Mouse (Mus musculus) hindbrain, embryonic 16.5 days (tissue): ENCODE data around the gene Gorasp1. TPM values are rescaled to one million over a fixed set of nuclear protein-coding genes. Genes with fewer than 3 reads are reported as not detected.
A peak's percentile ranks its signal among the peaks of the same experiment; 100 is the strongest.

Experiments
- ATAC-seq: fragments of 200-750 bp; cut with Nextera tagmentation; 2 replicates; pipeline ENCODE4 v1.8.0; 2017; ENCODE audit warnings: moderate TSS enrichment, moderate library complexity
- H3K27ac ChIP-seq: fragments of 300-500 bp; sonication (generic); 2 replicates; pipeline ENCODE4 v1.5.1; 2014; ENCODE audit warnings: low read depth, mild to moderate bottlenecking, control low read depth, low read length, moderate library complexity
- H3K27me3 ChIP-seq: fragments of 300-500 bp; sonication (generic); replicated peaks from 2 replicates; pipeline ENCODE4 v1.6.1; 2014; ENCODE audit warnings: low read length; ENCODE audit not compliant: control insufficient read depth, insufficient read depth
- H3K36me3 ChIP-seq: fragments of 300-500 bp; sonication (generic); 2 replicates; pipeline ENCODE4 v1.6.1; 2014; ENCODE audit warnings: mild to moderate bottlenecking, low read length, moderate library complexity, mixed read lengths; ENCODE audit not compliant: control insufficient read depth, insufficient read depth
- H3K4me1 ChIP-seq: fragments of 300-500 bp; sonication (generic); 2 replicates; pipeline ENCODE4 v1.6.1; 2014; ENCODE audit warnings: low read depth, low read length; ENCODE audit not compliant: control insufficient read depth, insufficient read depth
- H3K4me2 ChIP-seq: fragments of 300-500 bp; sonication (generic); 2 replicates; pipeline ENCODE4 v1.6.1; 2014; ENCODE audit warnings: mild to moderate bottlenecking, low read length, control low read depth, moderate library complexity
- H3K4me3 ChIP-seq: fragments of 300-500 bp; sonication (generic); 2 replicates; pipeline ENCODE4 v1.5.1; 2014; ENCODE audit warnings: mild to moderate bottlenecking, low read length, control low read depth, moderate library complexity
- H3K9ac ChIP-seq: fragments of 300-500 bp; sonication (generic); 2 replicates; pipeline ENCODE4 v1.6.1; 2014; ENCODE audit warnings: low read depth, mild to moderate bottlenecking, control low read depth, low read length, moderate library complexity
- H3K9me3 ChIP-seq: fragments of 300-500 bp; sonication (generic); 2 replicates; pipeline ENCODE4 v1.6.1; 2014; ENCODE audit warnings: mild to moderate bottlenecking, low read length, moderate library complexity; ENCODE audit not compliant: control insufficient read depth
- WGBS: fragments of 180-500 bp; shearing (Covaris S2); extraction: QIAGEN DNeasy Blood & Tissue Kit; methylation state at CpG from one replicate; pipeline ENCODE4 v1.1.7; 2014; 5-methylcytosine and 5-hydroxymethylcytosine counted together
- polyA plus RNA-seq: library from polyadenylated mRNA; unstranded; fragments of >200 nt; fragmentation: Nextera tagmentation; extraction: Ambion mirVana; gene quantifications from 2 replicates; pipeline ENCODE4 v1.2.1, GENCODE M21; 2015

Gorasp1 gene
- polyA plus RNA-seq, 1 experiment from 2014 or later = 33.1 TPM

- WGBS = 90% methylated on average over 5 of the region's 5 CpGs
- H3K9ac ChIP-seq = no peak overlapping the region
Measured at GRCm38 (mm10) chr9:119893881-119894280, 43.5 kb downstream of the Gorasp1 start.

GRCm38 (mm10) chr9:119890692-119891091 lies 46.7 kb downstream of the Gorasp1 start:
- no peaks in the 10 kb centered on the region for H3K9me3 ChIP-seq
- H3K36me3 ChIP-seq = no peaks in the 10 kb centered on the region
- ATAC-seq = no peak
- peaks cover 6% of the 10 kb centered on the region for H3K27me3 ChIP-seq
- no peak overlapping the region for H3K4me2 ChIP-seq
- H3K9ac ChIP-seq = no peak overlapping the region
- no peak overlapping the region for H3K27ac ChIP-seq
- peaks cover 6% of the 10 kb centered on the region for H3K4me1 ChIP-seq
- H3K4me3 ChIP-seq = no peak overlapping the region
- 40% methylated on average over 2 of the region's 2 CpGs for WGBS

More at GRCm38 (mm10) chr9:119893881-119894280, 43.5 kb downstream of the Gorasp1 start:
- no peak overlapping the region for H3K4me3 ChIP-seq
- peaks cover 6% of the 10 kb centered on the region for H3K27me3 ChIP-seq
- peaks cover 12% of the 10 kb centered on the region for H3K4me1 ChIP-seq
- no peak for ATAC-seq
- no peak overlapping the region for H3K4me2 ChIP-seq
- H3K36me3 ChIP-seq = no peaks in the 10 kb centered on the region
- H3K9me3 ChIP-seq = no peaks in the 10 kb centered on the region
- H3K27ac ChIP-seq = no peak overlapping the region

DNA sequence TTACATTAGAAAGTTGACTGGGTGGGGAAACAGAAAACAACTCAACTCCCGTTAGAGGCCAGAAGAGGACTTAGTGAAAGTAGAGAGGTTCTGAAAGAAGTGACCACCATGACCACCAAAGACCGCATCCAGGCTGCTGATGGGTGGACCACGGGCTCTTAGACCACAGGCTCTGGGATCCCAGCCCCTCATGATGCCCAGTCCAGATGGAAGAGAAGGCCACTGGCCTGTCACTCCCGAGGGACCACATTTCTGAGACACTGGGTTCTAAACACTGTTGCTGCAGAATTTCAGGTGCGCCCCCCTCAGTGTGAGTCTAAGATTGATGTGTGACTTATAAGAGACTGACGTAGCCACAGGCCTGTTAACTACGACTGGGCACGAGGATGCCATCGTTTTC lies 47.9 kb downstream of the Gorasp1 start:
- Histone ChIP-seq H3K4me2 (no peak overlapping the region), H3K4me3 (no peak overlapping the region), H3K4me1 (peaks cover 3% of the 10 kb centered on the region; the same call in 1 of the 2 replicates), H3K9me3 (no peaks in the 10 kb centered on the region), H3K36me3 (no peaks in the 10 kb centered on the region), H3K27ac (no peak overlapping the region), H3K27me3 (peaks cover 6% of the 10 kb centered on the region), H3K9ac (no peak overlapping the region)
- WGBS = 79% methylated on average over 9 of the region's 9 CpGs
- no peak for ATAC-seq

- H3K36me3 ChIP-seq = no peaks in the 10 kb centered on the region
- no peak overlapping the region for H3K9ac ChIP-seq
- H3K4me1 ChIP-seq = peaks cover 3% of the 10 kb centered on the region; the same call in 1 of the 2 replicates
- H3K9me3 ChIP-seq = no peaks in the 10 kb centered on the region
- H3K4me2 ChIP-seq = no peak overlapping the region
- H3K27me3 ChIP-seq = peaks cover 6% of the 10 kb centered on the region
- no peak overlapping the region for H3K4me3 ChIP-seq
- peak; percentile 63; the same call in 1 of the 2 replicates for ATAC-seq
- 29% methylated on average over 2 of the region's 2 CpGs for WGBS
- H3K27ac ChIP-seq = 0 out of 2 replicates have a peak overlapping the region, but pooled peaks have one; percentile 37
Measured at GRCm38 (mm10) chr9:119888843-119889246, 48.5 kb downstream of the Gorasp1 start.

DNA sequence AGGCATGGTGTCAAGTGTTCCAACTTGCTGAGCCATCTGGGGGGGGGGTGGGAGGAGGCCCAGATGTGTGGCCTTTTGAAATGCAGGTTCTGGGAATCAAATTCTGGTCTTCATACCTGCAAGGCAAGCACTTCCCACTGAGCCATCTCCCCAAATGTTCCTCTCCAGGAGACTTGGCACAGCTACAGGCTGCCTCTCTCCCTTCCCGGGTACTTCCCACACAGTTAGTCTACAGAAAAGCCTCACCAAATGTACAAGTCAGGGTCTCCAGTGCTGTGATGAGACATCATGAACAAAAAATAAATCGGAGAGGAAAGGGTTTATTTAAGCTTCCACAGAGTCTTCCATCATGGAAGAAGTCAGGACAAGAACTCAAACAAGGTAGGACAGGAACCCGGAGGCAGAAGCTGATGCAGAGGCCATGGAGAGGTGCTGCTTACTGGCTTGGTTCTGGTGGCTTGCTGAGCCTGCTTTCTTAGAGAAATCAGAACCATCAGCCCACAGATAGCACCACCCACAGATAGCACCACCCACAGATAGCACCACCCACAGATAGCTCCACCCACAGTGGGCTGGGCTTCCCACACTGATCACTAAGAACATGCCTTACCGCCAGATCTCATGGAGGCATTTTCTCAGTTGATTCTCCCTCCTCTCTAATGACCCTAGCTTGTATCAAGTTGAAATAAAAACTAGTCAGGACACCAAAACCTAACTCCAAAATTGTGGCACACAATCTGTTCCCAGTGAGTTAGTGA lies 50.0 kb downstream of the Gorasp1 start:
- Histone ChIP-seq H3K27ac (no peak overlapping the region), H3K4me3 (no peak overlapping the region), H3K4me1 (peaks cover 3% of the 10 kb centered on the region; the same call in 1 of the 2 replicates), H3K27me3 (no peaks in the 10 kb centered on the region; the same call in none of the 2 replicates), H3K36me3 (no peaks in the 10 kb centered on the region), H3K9ac (no peak overlapping the region), H3K9me3 (no peaks in the 10 kb centered on the region), H3K4me2 (no peak overlapping the region)
- WGBS = 76% methylated on average over 4 of the region's 4 CpGs
- no peak for ATAC-seq

Other genes with a start within 250 kb of the Gorasp1 start
- gene Scn10a, start 218.2 kb downstream of the Gorasp1 start, polyA plus RNA-seq = 0.53 and 0.81 TPM in 2 replicates
- 0.35 and 0.46 TPM in 2 replicates for gene Scn11a, start 112.1 kb downstream of the Gorasp1 start, polyA plus RNA-seq
- 59.2 and 64.6 TPM in 2 replicates for gene Wdr48, start 42.7 kb downstream of the Gorasp1 start, polyA plus RNA-seq
- gene Ttc21a, start within 50 bp of the Gorasp1 start, polyA plus RNA-seq = 1.1 and 1.4 TPM in 2 replicates
- gene Csrnp1, start 47.1 kb upstream of the Gorasp1 start, polyA plus RNA-seq = 1.8 and 2.7 TPM in 2 replicates
- gene Xirp1, start 86.0 kb upstream of the Gorasp1 start, polyA plus RNA-seq = 0.35 TPM in 1 of 2 replicates, not detected in the other
- gene Cx3cr1, start 132.3 kb upstream of the Gorasp1 start, polyA plus RNA-seq = 10.0 and 10.3 TPM in 2 replicates
- not detected in 2 replicates for gene Ccr8, start 154.5 kb upstream of the Gorasp1 start, polyA plus RNA-seq
- 48.1 and 48.6 TPM in 2 replicates for gene Slc25a38, start 172.8 kb upstream of the Gorasp1 start, polyA plus RNA-seq
- 939 and 943 TPM in 2 replicates for gene Rpsa, start 190.1 kb upstream of the Gorasp1 start, polyA plus RNA-seq
- gene Mobp, start 212.1 kb upstream of the Gorasp1 start, polyA plus RNA-seq = 0.20 and 0.21 TPM in 2 replicates